Mouse (Mus musculus): ENCODE measurements around the gene Slc22a4.

GRCm38 (mm10) chr11:54058643-54059042 lies 30.8 kb upstream of the Slc22a4 start:
- TF ChIP-seq EP300 (IDR thresholded peaks at IDR 0.05; ENCODE audit: low read depth) (no peak), CTCF (IDR thresholded peaks at IDR 0.05; ENCODE audit: low read depth) (no peak)

All from liver, postnatal 0 days (tissue).